Comparison of ENCODE assay signal across 15 mouse cellular contexts in genomic region chr4:26766235-26767228, GRCm38 (mm10).
A peak's percentile ranks its signal among the peaks of the same experiment; 100 is the strongest.
DNase-seq lines count a peak whose midpoint lies in the region; ATAC-seq and TF ChIP-seq lines count a peak whose summit lies in the region.
"Had no signal": no experiment of that assay in that cellular context is flagged by ENCODE, and none has a peak within 500 bp of the region (broad histone marks: within the 10 kb centered on the region; RNA-seq: fewer than 3 reads in every experiment).

No protein-coding gene starts in this region.

- no peak for TF ChIP-seq POLR2A in lung, adult 2 months (IDR thresholded peaks at IDR 0.05; ENCODE audit: borderline replicate concordance, extremely low read depth, low read depth, low read length)

- H3K9me3 ChIP-seq in lung, embryonic 14.5 days (ENCODE audit: low read depth, low read length): no peaks in the 10 kb centered on the region
- H3K9me3 ChIP-seq in forebrain, embryonic 14.5 days (replicated peaks; ENCODE audit: control insufficient read depth, low read length): no peaks in the 10 kb centered on the region
- no peaks in the 10 kb centered on the region for H3K9me3 ChIP-seq in neural tube, embryonic 14.5 days (ENCODE audit: control insufficient read depth, low read length)
- H3K9me3 ChIP-seq: G1E; heart, embryonic 10.5 days; limb, embryonic 10.5 days had no signal

- no peak for ATAC-seq in lung, embryonic 14.5 days (ENCODE audit: insufficient read depth)
- ATAC-seq in forebrain, embryonic 14.5 days: no peak
- ATAC-seq in neural tube, embryonic 14.5 days (ENCODE audit: low read depth): no peak

- no peak overlapping the region for H3K9ac ChIP-seq in lung, embryonic 14.5 days
- H3K9ac ChIP-seq in forebrain, embryonic 14.5 days (ENCODE audit: low read length): no peak overlapping the region
- H3K9ac ChIP-seq in neural tube, embryonic 14.5 days (replicated peaks; ENCODE audit: low read depth, low read length): no peak overlapping the region

- no peaks in the 10 kb centered on the region for H3K36me3 ChIP-seq in lung, embryonic 14.5 days (ENCODE audit: insufficient read depth)
- H3K36me3 ChIP-seq in forebrain, embryonic 14.5 days (ENCODE audit: control insufficient read depth, insufficient read depth, low read length): no peaks in the 10 kb centered on the region
- H3K36me3 ChIP-seq in neural tube, embryonic 14.5 days (ENCODE audit: control insufficient read depth, insufficient read depth, low read length): no peaks in the 10 kb centered on the region
- H3K36me3 ChIP-seq: G1E; heart, embryonic 10.5 days; limb, embryonic 10.5 days had no signal

- WGBS in lung, embryonic 14.5 days: 45% methylated on average over 16 of the region's 16 CpGs
- 52% methylated on average over 16 of the region's 16 CpGs for WGBS in lung, adult 2 months
- 27% methylated on average over 16 of the region's 16 CpGs for WGBS in forebrain, embryonic 14.5 days
- 18% methylated on average over 16 of the region's 16 CpGs for WGBS in neural tube, embryonic 14.5 days

- no peaks in the 10 kb centered on the region for H3K4me1 ChIP-seq in lung, embryonic 14.5 days (ENCODE audit: insufficient read depth)
- H3K4me1 ChIP-seq in lung, adult 2 months (ENCODE audit: control insufficient read depth, insufficient read depth, low read length): no peaks in the 10 kb centered on the region
- no peaks in the 10 kb centered on the region for H3K4me1 ChIP-seq in forebrain, embryonic 14.5 days (ENCODE audit: control insufficient read depth, insufficient read depth, low read length)
- H3K4me1 ChIP-seq in neural tube, embryonic 14.5 days (ENCODE audit: control insufficient read depth, insufficient read depth, low read length): no peaks in the 10 kb centered on the region
- H3K4me1 ChIP-seq: heart, embryonic 10.5 days; limb, embryonic 10.5 days had no signal

- no peaks in the 10 kb centered on the region for H3K27me3 ChIP-seq in lung, embryonic 14.5 days (ENCODE audit: insufficient read depth, low read length)
- H3K27me3 ChIP-seq in forebrain, embryonic 14.5 days (replicated peaks; ENCODE audit: control insufficient read depth, insufficient read depth, low read length): no peaks in the 10 kb centered on the region
- H3K27me3 ChIP-seq in neural tube, embryonic 14.5 days (ENCODE audit: control insufficient read depth, insufficient read depth, low read length): no peaks in the 10 kb centered on the region

- no peak for TF ChIP-seq CTCF in lung, embryonic 14.5 days (IDR thresholded peaks at IDR 0.05; ENCODE audit: low read depth)
- no peak for TF ChIP-seq CTCF in lung, adult 2 months (IDR thresholded peaks at IDR 0.05; ENCODE audit: insufficient read depth, low read length)

- peak; percentile 3 for DNase-seq in lung, embryonic 14.5 days
- no peak for DNase-seq in lung, adult 2 months
- DNase-seq in forebrain, embryonic 14.5 days (ENCODE audit: low spot score): peak; percentile 10
- DNase-seq in mesoderm, embryonic 11.5 days (ENCODE audit: low read depth, low spot score): peak; percentile 11
- no peak for DNase-seq in MN1 (ENCODE audit: low spot score)
- no peak for DNase-seq in adrenal gland, adult 2 months
- no peak for DNase-seq in liver
- DNase-seq: cerebellum, adult 2 months; gastrocnemius, adult 2 months; right cerebral cortex, postnatal 25 days; thymus, postnatal 25 days had no signal

- H3K4me2 ChIP-seq in lung, embryonic 14.5 days: no peak overlapping the region
- peak overlapping the region; percentile 24; the same call in 1 of the 2 replicates for H3K4me2 ChIP-seq in forebrain, embryonic 14.5 days (ENCODE audit: low read length)
- peak overlapping the region; percentile 14; the same call in 1 of the 2 replicates for H3K4me2 ChIP-seq in neural tube, embryonic 14.5 days (ENCODE audit: low read depth, low read length)

- no peak overlapping the region for H3K27ac ChIP-seq in lung, embryonic 14.5 days (ENCODE audit: low read depth)
- no peak overlapping the region for H3K27ac ChIP-seq in forebrain, embryonic 14.5 days (ENCODE audit: low read depth, low read length)
- H3K27ac ChIP-seq in neural tube, embryonic 14.5 days (ENCODE audit: low read depth, low read length): no peak overlapping the region
- H3K27ac ChIP-seq: gastrocnemius, adult 2 months; heart, embryonic 10.5 days; limb, embryonic 10.5 days had no signal

- no peak overlapping the region for H3K4me3 ChIP-seq in lung, embryonic 14.5 days (ENCODE audit: low read depth, low read length)
- H3K4me3 ChIP-seq in lung, adult 2 months (replicated peaks; ENCODE audit: extremely low read depth, low read depth, low read length): no peak overlapping the region
- no peak overlapping the region for H3K4me3 ChIP-seq in forebrain, embryonic 14.5 days (ENCODE audit: low read depth, low read length)
- H3K4me3 ChIP-seq in neural tube, embryonic 14.5 days (ENCODE audit: low read depth, low read length): no peak overlapping the region
- H3K4me3 ChIP-seq: gastrocnemius, adult 2 months; heart, embryonic 10.5 days; limb, embryonic 10.5 days had no signal

Comparison
In these comparisons a context has a peak if more than half of its experiments do, and no peak if none do; other contexts are left out.
1. DNase-seq: peak in lung, embryonic 14.5 days (single experiment), forebrain, embryonic 14.5 days (single experiment) and mesoderm, embryonic 11.5 days (single experiment); none in lung, adult 2 months (single experiment), MN1 (single experiment), adrenal gland, adult 2 months (single experiment) and liver (single experiment).